Mouse (Mus musculus) forelimb bud, embryonic 11.5 days (tissue): Measurements from ENCODE around the gene Nrip1.

Experiments
- DNase-seq: peaks from one replicate; pipeline ENCODE4 v3.0.0-alpha.2; 2012; ENCODE audit warnings: low read depth, low spot score

The Nrip1 gene

DNA sequence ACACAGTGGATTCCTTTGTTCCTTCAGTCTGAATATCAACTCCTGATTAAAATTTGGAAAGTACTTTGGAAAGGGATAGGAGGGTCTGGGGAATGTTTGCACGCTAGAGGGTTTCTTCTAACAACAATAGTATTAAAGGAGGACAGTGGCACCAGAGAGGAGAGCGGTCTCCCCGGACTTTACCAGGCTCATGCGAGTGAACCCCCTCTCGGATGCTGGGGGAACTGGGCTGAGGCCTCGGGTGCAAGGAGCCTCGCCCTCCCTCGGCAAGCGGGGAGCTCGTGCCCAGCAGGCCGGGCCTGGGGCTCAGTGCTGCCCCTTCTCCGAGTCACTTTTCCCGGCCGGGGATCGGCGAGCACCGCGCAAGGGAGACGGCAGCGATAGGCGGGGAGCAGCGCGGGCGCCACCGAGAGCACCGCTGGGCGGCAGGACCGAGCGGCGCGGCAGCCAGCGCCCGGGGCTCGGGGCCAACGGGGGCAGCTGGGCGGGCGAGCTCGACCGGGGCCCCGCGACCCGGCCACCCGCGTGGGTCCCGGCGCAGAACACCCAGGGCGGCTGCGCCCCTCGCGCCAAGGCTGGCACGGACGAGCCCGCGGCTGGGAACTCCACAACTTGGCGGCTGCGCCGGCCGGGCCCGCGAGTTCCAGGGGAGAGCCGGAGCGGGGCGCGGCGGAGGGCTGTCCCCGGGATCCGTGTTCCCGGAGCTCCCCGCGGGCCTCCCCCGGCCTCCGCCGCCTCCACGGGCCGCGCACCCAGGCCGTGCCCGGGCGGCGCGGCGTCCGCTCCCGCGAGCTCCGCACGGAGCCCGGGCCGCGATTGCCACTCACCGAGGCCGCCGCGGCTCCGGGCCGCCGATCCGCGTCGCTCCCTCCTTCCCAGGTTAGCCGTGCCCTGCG lies 1.3 kb downstream of the Nrip1 start:
- DNase-seq, result peak; percentile 72

DNA sequence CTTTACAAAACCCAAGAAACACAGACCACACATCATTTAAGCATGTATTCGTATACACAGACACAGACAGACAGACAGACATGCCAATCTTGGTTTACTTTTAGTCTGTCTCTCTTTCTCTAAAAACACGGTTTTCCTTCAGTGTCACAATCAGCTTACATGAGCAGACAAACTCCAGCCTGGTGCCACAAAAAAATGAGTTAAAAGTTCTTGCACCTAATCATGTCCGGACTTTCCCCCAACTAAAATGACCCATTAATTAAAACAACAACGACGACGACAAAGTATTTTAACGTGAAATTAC lies 2.1 kb downstream of the Nrip1 start:
- DNase-seq, result no peak

DNA sequence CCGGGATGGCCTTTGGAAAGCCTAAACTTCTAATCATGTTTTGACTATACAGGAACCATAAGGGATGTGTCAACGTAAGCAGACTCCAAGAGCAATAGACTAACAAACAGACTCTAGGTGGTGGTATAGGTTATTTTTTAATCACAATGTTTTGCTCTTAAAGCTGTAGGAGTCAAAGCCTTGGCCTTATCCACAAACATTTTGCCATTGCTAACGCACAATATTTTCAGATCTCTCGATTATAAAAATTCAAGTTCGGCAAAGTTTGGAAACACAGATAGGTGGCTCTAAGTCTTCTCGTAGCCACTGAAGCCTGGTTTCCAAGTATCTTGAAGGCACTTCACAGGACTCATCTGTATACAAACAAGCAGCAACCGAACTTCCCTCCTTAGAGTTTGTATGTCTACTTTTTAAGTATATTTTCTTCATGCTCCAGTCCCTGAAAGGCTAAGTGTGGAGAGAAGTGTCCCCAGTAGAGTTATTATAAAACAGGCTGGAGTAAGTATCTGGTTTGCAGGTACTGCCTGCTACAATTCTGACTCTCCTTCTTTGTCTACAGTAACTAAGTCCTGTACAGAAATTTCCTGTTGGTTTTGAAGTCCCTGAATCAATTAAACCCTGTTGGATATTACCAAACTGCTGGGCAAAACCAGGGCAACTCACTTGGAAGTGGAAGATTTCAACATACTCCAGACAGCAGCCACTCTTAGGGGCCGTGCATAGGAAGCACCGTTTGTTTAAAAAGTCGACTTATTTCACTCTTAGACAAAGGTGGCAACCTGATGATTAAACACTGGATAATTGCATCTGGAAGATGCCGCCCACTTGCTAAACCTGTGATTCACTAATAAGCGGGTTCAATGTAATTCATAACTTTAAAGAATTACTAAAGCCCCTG lies 2.7 kb downstream of the Nrip1 start:
- no peak for DNase-seq

DNA sequence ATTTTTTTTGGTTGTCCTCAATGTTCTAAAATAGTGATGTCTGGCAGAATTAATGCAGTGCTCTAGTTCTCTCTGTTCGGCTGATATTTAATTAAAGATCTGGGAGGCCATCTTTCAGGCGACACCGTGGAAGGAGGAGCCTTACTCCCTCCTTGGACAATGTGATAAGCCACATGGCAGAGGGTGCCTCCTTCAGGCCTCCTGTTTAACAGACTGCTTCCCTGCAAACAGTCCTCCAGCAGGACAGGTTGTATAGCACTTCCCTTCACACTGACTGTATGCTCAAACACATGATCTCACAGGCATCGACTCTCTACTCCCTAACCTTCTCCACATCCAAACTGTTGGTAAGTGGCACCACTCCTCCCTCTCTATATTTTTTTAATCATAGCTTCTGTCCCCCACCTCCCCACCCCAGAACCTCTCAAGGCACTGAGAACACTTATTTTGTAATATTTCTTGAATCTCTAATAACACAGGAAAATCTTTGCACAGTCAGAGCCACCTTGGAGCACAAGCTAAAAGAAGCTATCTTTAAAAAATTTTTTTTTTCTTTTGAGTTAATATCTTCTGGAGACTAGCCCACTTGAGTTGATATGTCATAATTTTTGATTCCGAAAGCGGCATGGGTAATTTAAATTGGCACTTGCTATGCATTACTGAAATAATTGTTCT lies 3.4 kb downstream of the Nrip1 start:
- no peak for DNase-seq

DNA sequence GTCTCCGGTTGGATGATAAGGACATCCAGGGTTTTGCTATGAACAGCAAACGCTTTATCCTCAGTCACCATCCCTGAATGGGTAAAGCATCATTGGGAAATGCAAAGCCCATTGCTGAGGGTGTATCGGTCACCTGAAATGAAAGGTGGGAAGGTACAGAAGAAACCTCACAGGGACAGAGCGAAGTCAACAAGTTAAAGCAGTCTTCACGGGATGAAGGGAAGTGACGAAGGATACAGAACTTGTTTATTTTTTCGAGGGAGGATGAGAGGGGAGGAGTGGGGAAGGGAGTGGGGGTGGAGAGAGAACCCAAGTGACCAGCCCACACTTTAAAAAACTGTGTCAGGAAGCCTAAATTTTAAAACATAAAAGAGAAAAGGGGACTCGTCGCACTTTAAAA lies 4.4 kb downstream of the Nrip1 start:
- no peak for DNase-seq

DNA sequence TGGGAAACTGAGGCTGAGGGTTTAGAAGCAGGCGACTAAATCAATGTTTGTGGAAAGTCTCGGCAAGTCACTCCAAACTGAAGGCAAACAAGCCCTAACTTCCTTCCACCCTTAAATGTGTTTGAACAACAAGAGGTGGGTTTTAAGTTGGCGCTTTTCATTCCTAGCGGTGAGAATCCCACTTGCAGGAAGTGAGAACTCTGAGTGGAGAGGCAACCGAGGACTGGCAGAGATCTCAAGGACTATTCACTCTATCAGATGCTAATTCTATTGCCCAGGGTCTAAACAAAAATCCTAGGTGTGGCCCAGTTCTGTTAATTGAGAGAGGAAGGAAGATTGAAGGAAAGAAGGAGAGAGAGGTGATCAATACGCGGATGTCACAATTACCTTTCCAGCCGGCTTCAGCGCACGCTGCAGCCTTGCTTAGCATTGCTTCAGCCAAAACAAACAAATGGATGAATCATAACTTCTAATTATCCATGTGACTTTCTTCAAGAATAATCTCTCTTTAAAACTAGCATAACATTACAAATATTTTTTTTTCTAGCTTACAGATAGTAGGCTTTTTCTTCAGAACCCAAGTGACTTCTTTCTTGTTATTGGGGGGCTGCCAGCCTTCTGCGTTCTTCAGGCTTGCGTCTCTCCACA lies 6.2 kb downstream of the Nrip1 start:
- no peak for DNase-seq

DNA sequence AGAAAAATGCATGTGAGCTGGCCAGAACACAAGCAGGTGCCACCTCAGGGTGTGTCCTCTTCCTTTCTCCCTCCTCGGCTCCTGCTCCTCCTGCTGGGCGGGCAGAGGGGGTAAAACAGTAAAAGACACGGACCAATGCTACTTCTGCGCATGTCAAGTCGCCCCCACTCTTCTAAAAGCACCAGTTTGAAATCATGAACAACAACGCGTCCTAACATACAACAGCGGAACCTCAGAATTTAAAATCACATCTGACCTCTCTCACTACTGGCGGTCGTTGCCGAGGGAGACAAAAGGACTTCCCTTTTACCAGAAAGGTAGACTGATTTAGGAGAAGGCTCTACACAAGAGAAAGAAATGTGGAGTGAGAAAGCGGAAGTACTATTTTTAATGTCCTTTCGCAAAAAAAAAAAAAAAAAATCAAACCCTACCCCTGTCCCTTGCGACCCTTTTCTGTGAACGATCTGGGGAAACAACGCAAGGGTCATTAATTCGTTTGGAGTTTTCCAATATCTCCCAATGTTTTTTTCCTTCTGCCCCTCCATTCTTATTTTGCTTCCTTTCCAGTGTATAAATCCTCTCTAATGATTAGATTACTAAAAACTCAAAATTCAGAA lies 7.7 kb downstream of the Nrip1 start:
- no peak for DNase-seq

DNA sequence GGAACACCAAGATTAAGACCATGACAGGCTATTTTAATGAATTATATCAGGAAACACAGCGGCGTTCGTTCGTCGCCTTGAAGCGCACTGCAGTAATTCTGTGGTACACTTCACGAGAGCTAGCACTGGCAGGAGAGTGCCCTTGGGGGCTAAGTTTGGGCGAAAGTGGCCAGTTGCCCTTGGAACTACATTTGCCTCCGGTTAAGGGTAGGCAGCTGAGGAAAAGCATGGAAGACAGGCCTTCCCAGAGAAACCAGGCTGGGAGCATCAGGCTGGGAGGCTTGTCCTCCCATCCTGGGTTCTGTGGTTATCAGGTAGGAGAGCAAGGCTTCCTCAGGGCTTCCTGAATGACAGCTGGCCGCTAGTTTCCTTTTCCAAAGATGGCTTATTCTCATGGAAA lies 8.4 kb downstream of the Nrip1 start:
- DNase-seq, result no peak

DNA sequence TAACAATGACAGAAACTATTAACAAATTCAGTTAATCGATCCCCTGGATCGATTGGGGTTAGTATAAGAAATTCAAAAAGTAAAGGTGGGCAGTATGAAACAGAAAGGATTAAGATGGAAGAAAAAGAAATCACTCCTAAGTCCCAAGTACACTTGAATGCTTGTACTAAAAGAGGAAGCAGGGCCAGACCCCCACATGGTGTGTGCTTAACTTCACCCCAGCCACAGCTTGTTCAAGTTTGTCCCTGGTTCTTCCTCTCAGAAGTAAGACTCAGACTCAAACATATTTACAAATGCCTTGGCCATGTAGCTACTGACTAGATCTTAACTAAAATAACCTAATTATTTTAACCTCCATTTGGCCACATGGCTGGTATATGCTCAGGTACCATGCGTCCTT lies 10.0 kb downstream of the Nrip1 start:
- no peak for DNase-seq

DNA sequence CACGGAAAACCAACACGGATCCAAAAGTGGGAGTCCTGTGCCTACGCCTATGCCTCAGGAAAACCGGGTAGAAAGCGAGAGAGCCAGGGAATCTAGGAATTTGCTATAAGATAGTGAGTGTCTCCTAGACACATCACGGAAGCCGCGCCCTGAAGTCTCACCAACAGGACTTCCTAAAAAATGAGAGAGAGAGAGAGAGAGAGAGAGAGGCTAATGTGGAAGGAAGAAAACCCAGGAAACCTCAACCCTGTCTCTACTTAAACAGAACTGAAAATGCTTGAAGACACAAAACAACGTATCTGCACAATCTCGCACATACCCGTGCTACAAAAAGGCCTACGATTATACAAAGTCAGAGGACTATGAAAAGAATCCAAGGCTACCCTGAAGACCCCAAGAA lies 10.6 kb downstream of the Nrip1 start:
- no peak for DNase-seq

DNA sequence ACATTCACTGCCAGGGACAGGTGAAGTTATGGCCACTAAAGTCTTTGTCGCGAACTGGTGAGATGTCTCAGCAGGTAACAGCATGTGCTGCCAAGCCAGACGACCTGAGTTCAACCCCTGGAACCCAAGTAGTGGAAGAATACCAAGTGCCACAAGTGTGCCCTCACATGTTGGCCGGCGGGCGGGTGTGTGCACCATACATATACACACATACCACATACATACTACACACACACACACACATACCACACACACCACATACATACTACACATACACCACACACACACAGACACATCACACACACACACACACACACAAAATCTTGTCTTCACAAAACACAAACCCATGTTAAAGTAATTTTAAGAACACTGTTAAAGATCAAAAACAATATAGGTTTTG lies 13.2 kb downstream of the Nrip1 start:
- no peak for DNase-seq

DNA sequence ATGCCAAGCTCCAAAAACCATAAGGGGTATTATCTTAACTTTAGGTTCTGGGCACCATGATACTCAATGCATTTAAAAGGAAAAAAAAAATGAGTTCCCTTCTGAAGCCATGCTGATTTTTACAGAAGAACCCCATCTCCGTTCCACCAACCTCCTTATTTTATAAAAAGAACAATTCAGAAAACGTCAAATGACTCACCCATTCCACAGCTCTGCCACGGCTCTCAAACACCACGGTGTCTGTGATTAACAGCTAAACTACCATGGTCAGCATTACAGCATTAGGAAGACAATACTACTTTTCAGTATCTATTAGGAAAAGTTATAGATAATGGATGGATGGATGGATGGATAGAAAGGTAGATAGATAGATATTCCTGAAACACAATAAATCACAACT lies 14.9 kb downstream of the Nrip1 start:
- no peak for DNase-seq

DNA sequence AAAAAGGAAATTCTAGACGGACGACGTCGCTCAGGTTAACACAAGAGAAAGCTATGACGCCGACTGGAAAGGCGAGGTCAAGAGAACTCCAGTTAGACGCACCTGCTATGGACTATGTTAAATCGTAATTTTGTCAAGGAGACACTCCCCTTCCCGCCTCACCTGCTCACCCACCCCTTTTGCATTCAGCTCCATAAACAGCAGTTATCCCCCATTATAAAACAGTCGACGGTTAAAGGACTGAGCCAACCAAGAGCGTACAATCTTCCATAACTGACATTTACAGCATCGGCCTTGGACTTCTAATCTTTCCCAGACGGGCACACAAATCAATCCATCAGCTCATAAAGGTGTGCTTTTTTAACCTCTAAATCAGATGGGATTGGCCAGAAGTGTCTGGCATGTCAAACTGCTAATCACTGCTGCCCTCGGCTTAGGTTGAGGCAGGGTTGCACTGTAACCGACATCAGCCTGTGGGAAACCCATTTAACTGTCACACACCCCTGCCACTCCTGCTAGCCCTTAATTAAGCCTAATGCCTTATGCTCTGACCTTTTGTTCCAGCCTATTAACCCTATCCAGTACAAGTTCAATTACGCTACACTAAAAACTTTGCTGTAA lies 15.4 kb downstream of the Nrip1 start:
- DNase-seq, result peak; percentile 51

DNA sequence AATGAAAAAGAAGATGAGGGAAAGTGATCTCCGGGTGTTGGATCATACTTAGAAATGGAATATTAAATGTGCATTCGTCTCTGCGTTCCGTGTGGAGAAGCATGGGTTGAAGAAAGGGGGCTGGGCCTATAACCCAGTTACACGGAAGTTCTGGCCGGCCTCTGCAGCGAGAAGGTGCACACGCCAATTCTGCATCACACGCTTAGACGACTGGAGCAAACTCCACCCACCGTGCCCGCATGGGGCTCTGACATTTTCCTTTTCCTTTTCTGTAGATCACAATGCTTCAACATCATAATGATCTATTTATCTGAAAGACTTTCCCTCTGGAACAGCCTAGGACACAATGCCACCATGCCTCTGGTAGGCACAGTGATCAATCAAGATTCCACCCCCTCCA lies 16.5 kb downstream of the Nrip1 start:
- DNase-seq, result no peak

DNA sequence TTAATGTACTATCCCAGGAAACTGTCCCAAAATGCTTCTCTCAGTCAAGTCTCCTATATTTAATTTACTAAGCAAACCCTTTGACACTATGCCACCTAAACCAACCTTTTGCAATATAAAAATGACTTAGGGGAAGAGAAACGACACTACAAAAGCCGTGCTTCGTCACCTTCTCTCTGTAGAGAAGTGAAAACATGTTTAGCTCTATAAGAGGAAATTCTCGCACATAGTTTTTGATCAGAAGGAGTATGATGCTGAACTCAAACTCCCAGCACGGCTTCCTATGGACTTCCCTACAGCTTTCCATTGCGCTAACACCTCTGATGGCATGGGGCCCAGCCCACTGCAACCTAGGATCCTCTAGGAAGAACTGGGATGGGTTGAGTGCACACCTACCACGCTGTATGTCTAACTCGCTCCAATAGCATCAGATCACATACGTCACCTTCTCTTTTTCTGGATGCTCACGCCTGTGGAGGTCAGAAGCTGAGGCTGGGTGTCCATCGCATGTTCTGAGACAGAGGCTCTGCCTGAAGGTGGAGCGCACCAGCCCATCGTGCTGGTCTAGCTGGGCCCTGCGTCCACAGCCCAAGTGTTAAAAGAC lies 17.6 kb downstream of the Nrip1 start:
- no peak for DNase-seq

DNA sequence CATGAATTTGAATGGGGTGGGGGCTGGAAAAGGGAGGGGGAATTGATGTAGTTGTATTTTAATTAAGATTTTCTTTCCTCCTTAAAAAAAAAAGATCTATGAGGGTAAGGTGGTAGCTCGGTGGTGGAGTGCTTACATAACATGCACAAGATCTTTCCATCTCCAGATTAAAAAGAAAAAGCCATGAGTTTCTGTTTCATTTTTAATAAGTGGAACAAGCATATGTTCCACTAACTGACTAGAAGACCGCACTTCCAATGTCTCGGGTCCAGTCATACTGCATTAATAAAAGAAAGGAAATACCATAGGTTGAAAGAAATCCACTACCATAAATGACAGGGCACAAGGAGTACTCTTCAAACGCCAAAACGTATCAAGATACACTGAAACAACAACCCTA lies 18.4 kb downstream of the Nrip1 start:
- DNase-seq, result no peak

DNA sequence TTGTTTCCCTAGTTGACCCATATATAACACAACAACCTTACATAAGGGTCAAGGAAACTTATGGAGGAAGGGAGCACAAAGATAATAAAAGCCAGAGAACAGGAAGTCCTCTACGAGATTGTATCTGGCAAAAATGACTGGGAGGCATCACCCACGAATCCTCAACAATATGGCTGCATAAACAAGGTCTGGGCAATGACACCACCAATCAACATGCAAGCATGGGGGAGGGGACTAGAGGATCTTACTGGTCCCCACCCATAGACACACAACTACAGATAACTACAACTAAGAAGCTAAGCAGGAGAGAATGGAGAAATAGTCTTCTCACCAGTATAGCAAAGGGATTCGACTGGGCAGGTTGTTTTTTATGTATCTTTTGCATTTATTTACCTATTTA lies 18.8 kb downstream of the Nrip1 start:
- DNase-seq, result no peak

DNA sequence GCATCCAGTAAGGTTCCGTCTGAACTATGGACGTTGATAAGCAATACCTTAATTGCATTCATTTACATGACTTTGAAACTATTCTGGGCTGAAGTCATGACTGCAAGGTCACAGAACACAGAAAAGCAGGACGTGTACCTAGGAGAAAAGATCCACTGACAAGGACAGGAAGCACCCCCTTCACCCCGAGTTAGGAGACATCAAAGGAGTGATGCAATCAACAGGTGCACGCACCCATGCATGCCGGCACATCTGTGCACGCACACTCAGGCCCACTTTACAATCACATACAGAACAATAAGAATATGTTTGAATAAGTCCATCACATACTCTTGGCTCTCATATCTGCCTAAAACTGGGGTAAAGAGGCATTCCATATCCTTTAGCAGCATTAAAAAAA lies 19.3 kb downstream of the Nrip1 start:
- DNase-seq, result no peak

DNA sequence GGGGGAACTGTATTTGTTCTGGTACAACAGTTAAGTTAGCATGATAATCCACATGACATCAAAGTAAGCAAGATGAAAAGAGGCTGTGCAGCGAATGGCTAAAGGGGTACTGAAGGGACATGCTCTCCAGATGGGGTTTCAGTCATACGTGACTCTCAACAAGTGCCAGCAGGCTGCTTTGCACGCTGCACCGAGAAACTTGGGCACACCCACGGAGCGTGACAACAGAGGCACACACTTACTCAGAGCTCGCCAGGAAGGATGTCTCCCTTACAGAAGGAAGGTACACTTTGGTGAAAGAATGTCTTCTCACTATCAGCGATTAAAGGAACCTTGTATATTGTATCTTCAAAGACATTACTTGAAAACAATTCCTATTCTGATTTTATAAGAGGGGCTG lies 22.7 kb downstream of the Nrip1 start:
- DNase-seq, result no peak

DNA sequence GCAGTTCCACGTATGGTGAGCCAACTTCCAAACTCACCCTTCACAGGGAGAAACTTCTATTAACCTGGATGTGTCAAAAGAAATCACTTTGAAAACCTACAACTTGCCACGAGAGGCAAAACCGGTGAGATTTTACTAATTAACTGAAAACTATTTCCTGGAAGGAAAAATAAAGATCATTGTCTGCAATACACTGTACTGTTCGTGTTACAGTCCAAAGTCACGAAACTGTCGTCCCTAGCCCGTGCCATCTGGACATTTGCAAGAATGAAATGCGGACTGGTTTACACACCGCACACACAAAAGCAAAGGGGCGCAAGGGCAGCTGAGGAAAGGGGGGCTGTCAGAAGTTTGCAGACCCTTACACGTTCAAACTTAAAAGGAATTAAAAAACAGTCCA lies 24.6 kb downstream of the Nrip1 start:
- no peak for DNase-seq
